Mouse (Mus musculus): Measurements from ENCODE around the gene Alox5ap. TPM values are rescaled to one million over a fixed set of nuclear protein-coding genes. Genes with fewer than 3 reads are reported as not detected.

The Alox5ap gene
- total RNA-seq, 2 experiments from 2014 or later, result 13.2 to 16.8 TPM

DNA sequence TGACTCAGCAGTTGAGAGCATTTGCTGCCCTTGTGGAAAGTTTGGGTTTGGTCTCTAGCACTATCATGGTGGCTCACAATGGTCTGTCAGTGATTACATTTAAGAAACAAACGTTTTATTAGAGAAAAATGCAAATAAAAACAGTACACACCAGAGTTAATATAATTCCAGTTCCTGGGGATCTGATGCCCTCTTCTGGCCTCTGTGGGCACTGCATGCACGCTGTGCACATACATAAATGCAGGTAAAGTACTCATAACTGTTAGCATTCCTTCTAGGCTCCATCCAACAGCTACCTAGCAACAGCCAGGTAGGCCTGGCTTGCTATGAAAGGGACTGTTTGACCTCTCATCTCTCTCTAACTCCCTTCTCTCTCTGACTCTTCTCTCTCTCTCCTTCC, 32.9 kb downstream of the Alox5ap start:
- no peak for DNase-seq

DNA sequence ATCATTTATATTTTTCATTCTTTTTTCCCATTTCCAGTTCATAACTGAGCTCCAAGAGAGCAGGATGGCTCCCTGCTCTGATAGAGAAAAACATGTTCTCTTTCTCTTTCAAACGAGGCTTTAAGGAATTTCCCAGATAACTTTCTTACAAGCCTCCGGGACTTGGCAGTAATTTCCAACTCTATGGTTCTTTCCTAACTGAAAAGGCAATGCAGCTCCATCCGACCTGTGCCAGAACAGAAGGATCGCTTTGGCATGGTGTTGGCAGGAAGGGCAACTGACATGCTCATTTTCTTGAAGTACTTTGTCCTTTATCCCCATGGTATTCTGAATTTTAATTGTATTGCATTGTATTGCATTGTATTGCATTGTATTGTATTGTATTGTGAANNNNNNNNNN, 33.7 kb downstream of the Alox5ap start:
- no peak for DNase-seq
- intact Hi-C loops (cut with DNase I), result no loop called here

More for the DNA sequence above, 32.9 kb downstream of the Alox5ap start:
- intact Hi-C loops (cut with DNase I), result no loop called here

DNA sequence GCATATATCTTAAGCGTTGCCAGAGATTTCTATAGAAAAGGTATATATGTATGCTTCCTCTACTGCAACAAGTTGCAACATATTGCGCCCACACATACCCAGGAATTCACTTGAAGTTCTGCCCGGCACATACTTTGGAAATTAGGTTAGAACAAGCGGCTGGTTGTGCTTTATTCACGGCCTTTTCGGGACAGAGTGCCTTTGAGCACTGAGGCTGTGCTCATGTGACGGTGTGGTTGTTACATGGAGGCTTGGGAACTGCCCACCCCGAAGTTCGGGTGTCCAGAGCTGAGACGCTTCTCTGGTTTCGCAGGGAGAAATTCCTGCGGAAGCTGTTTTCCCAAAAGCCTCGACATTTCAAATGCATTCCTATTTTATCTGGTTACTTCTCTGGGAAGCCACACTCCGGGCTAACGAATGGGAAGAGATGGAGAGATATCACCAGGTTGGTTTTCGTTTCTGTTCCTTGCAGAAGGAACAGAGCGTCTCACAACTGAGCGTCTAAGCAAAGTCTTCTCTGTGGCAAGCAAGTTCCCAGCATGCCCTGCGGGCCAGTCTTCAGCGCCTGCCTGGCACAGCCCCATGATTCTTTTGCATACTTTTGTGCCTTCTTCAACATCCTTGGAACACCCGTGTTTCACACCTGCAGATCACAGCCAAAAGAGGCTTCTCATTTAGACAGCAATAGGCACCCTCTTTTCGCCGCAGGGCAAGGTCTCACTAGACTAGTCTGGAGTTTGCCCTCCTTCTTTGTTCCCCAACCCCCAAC, 48.5 kb downstream of the Alox5ap start:
- DNase-seq, result peak in 1 of 2 experiments; percentile 37
- intact Hi-C loops (cut with DNase I), result no loop called here

DNA sequence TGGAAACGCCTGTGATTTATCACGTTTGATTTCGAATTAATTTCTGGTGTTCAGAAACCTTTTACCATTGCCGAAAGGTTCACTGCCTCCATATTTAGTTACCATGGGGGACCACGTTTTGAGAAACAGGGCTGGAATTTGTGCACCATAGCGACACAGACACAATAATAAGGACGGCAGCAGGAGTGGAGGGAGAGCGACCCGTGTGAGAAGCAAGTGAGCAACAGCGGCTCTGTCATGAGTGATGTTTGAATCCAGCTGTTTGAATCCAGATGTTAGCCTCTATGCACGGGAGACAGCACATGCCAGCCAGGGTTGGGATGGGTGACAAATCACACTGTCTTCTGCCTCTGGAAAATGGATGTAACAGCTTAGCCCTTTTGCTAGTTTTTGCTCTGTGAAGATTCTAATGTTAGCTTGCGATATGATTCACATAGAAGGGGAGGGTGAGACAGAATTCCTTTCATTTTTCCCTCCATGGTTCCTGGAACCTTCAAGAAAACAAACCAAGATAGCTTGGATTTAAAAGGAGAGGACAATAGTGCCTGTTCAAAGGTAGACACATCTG, 50.0 kb downstream of the Alox5ap start:
- no peak for DNase-seq
- intact Hi-C loops (cut with DNase I), result no loop called here

DNA sequence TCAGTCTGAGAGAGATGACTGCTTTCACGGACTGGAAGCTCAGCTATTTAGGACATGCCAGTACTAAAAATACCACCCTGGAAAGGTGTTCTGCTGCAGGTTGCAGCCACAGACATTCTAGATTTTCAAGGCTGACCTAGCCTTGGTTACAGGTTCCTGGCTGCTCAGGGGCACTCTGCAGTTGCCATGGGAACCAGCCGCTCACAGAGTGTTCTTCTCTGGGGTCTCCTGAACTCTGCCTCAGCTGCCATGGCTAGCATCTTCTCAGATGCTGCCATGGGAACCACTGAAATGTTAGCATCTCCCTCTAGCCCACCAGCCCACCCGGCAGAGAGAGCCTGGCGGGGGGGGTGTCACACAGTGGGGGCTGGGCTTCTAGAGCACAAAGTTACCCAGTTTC, 52.4 kb downstream of the Alox5ap start:
- no peak for DNase-seq
- intact Hi-C loops (cut with DNase I), result no loop called here

DNA sequence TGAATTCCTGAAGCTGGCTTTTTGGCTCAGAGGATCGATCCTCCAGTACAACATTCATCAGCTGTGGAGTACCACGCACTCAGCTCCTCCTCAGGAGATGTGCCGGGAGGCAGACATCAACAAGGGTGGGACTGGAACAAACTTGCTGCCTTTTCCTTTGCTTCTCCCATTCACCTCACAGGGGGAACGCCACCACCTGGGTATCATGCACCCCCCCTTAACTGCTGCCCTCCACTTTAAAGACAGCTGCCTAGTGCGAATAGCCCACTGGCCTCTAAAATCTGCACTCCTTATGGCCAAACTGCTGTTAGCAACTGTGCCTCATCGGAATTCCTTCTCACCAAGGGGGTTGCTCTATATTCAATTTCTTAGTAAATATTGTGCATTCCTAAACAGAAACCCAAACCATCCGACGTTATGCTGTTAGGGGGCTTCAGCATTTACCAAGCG, 55.3 kb downstream of the Alox5ap start:
- intact Hi-C loops (cut with DNase I), result no loop called here
- DNase-seq, result no peak

DNA sequence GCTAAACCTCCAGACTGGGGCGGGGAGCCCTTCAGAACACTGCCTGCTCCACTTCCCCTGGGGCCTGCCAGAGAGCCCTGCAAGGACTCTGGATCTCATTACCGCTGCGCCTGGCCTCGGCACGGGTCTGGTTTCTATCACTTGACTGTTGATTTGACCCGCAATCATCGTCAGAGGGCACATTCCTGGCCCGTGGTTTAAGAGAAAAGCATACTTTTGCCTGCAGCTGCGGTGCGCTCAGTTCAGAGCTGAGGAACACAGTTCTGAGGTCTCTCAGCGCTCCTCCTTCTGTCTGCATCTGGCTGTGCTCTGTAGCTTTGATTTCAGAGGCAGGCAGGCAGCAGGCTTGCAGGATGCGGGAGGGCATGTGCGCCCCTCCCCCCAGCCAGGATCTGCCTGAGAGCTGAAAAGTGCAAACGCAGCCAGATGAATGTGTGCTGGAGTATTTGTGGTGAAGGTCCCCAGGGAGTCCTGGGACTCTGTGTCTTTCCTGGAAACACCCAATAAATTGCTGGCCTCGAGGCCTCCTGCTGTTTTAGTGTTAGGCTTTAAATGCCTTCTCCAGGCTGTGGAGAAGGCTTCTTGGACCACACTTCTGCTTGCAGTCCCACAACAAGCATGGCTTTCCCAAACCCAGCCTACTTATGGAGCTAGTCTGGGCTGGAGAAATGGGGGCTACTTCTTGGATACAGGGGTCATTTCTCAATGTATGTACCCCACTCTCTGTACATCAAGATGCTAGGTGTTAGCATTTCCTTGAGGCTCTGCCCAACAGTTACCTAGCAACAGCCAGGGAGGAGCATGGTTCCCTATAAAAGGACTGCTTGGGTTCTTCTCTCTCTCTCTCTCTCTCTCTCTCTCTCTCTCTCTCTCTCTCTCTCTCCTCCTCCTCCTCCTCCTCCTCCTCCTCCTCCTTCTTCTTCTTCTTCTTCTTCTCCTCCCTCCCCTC, 56.2 kb downstream of the Alox5ap start:
- DNase-seq, result peak; percentile 63 to 74
- intact Hi-C loops (cut with DNase I), result no loop called here

DNA sequence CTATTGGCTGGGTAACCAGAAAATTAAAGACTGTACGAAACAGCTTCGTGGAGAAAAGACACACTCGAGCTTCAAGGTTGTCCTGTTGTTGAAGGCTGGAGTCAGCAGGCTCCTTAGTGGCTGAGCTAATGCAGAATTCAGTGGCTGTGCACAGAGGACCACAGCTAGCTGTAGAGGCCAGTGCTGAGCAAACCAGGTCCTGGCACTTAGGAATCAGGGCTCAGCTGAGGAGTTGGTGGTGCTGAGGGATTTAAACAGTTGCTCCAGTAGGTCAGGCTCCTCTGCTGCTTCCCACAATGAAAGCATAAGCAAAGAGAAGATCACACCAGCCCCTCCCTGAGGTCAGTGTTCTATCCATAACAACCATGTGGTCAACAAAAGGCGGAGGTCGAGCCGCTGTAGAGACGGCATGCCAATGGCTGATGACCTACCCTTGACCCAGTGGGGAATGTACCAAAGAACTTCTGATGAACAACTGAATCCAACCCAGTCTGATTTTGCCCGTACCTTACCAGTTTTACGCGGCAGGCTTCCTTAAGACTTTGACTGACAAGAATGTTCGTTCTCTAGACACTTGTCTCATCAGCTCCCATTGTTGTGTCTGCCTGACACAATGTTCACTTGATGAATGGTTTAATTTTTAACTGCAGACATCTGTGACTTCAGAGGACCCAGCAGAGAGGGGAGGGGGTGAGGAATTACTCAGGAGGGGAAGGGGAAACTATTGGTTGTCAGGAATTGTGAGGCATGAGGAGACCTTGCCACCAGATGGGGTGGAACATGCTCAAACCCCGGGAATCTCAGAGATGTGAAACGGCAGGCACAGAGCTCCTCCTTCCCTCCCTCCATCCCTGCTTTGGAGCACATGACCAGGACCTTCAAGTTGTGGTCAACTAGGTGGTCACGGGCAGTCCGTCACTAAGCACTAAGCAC, 57.6 kb downstream of the Alox5ap start:
- DNase-seq, result no peak
- intact Hi-C loops (cut with DNase I), result no loop called here

DNA sequence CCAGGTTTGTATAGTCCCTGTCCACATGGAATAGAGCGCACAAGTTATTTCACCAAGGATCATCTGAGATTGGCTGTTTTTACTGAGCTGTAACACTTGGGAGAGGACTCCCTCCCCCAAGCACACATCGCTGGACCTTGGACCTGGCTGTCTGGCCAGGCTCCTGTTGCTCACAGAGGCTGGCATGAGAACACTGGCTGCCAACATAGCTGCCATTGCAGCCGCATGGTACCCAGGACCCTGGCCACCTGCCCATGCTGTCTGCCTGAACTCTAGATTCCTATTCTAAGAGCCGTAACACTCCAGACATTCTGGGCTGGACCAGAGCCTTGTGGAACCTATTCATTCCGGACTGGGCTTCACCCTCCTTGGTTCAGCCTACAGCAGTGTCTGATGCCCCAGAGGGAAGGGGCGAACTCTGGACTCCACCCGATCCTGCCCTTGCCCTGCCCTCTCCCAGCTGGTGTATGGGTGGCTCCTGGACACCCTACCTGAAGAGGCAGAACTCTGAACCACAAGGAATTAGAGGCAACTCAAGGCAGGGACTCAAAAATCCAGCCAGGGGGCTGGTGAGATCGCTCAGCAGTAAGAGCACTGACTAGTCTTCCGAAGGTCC, 58.5 kb downstream of the Alox5ap start:
- peak; percentile 60 to 68 for DNase-seq
- intact Hi-C loops (cut with DNase I), result no loop called here

DNA sequence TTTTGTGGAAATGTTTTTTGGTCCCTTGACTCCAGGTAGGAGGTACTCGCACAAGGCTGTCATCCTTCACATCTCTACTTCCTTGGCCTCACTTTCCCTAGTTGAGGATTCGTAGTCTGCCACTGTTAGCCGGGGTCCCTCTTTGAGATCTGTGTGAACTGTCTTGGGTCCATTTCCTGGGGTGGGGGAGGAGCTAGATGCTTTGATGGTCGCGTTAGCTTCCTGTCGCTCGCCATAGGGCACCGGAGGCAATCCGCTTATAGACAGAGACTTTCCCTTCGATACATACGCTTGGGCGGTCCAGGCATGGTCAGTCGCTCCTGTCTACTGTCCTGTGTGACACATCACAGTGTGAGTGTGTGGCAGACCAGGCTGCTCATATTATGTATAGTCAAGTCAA, 60.2 kb downstream of the Alox5ap start:
- no peak for DNase-seq
- intact Hi-C loops (cut with DNase I), result no loop called here

DNA sequence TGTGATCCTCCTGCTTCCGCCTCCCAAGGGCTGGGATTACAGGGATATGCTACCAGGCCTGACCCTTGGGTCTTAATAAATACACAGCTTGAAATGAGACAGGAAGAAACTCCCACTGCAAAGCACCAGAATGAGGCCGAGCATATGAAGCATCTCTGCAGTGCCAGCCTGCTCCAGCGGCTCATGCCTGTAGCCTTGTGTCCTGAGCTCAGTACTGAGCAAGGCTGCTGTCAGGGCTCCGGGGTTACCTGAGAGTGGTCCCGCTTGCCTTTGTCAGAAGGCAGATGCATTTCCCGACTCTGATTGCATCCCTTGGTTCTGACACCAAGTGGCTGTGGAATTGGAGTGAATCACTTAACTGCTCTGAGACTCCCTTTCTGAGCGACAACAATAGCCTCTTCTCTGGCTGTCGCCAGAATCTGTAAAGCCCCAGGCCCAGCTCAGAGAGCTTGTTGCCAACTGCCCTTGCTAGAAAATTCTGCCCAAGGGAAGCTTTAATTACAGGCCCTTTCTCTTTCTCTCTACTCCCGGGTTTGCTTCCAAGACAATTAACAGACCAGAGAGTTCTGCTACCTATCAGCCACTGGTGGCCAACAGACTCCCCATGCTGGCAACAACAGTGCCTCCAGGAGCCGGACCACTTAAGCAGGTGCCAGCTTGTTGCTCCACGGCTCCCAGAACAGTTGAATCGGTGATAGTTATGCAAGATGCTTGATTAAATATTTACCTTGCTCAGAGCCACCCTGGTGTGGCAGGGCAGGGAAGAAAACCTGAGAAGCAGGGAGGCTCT, 64.7 kb downstream of the Alox5ap start:
- intact Hi-C loops (cut with DNase I), result no loop called here
- no peak for DNase-seq

DNA sequence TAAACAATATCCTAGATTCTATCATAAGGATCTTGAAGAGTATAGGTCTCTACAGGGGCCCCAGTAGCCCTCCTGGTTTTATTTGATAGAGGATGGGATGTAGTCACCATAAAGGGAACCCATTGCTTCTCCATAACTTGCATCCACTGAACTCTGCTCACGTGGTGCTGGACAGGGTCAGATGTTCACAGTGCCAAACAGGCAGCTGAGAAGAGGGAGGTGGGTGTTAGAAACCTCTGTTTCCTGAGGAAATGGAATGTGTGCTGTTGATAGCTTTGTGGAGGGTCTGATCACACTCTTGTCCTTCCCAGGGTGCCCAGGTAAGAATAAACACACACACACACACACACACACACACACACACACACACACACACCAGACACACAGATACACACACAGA, 66.0 kb downstream of the Alox5ap start:
- intact Hi-C loops (cut with DNase I), result no loop called here
- no peak for DNase-seq

DNA sequence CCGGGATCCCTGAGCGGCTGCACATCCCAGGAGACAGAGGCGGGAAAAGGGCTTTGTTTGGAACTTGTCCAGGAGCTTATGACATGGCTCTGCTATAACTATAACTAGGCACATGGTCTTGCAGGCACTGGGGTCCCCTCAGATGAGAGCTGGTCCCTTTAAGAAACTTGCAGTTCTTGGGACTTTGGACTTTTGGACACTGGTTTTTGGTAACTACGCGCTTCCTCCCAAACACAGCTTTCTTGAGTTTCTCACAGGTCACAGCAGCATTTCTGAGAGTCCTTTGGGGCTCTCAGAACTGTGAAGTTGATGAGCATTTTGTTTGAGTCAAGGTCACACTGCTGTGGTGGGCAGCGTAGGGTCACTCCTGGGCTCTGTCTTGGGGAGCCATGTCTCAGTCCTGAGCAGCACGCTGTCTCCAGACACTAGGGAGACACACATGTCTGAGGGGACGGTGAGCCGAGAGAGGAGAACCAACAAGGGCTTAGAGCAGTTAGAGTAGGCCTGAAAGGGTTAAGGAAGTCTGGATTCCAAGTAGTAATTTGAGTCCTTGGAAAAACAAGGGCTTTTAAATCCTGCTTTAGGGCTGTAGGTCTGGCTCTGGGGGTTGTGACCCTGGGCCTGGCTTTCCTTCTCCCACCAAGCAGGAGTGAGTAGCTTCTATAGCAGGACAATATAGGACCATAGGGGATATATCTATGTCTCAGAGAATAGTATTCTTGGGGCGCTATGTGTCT, 67.0 kb downstream of the Alox5ap start:
- DNase-seq, result no peak
- intact Hi-C loops (cut with DNase I), result no loop called here

DNA sequence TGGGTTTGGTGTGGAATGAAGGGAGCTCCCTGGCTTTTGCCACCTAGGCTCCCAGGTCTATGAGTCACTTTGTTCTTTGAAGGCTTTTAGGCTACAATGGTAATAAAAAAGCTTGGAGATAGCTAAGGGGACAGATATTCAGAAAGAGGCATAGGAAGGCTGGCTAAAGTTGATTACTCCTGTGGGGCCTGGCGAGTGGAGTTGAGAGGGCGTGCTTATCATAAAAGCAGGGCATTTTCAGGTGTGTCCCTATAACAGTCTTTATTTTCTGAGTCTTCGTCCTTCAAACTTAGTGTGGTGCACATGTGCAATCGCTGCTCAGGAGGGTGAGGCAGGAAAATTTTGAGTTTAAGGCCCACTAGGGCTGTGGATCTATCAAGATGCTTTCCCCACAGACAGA, 68.2 kb downstream of the Alox5ap start:
- intact Hi-C loops (cut with DNase I), result no loop called here
- no peak for DNase-seq

DNA sequence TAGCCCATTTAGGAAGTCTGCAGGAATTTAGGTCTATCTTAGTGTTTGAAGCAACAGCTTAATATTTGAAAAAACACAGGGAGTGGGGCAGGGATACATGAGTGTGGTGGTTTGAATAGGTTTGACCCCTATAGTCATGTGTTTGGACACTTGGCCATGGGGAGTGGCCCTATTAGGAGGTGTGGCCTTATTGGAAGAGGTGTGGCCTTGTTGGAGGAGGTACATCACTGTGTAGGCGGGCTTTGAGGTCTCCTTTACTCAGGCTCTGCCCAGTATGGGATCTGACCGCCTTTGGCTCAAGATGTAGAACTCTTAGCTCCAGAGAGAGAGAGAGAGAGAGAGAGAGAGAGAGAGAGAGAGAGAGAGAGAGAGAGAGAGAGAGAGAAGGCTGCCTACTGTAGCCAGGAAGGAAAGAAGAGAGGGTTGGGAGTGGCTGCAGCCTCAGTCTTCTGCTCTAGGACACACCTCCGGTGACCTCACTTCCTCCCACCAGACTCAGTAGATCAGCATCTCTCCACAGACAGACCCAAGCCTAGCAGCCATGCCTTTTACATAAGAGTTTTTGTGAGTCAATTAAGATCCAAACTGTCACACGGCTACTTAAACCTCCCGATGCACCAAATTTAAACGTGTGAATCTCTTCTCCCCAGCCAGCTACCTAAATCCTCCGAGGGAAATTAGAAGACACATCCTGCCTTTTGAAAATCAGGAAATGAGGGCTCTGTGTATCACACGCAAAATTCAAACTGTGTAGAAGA, 69.6 kb downstream of the Alox5ap start:
- no peak for DNase-seq
- intact Hi-C loops (cut with DNase I), result no loop called here

DNA sequence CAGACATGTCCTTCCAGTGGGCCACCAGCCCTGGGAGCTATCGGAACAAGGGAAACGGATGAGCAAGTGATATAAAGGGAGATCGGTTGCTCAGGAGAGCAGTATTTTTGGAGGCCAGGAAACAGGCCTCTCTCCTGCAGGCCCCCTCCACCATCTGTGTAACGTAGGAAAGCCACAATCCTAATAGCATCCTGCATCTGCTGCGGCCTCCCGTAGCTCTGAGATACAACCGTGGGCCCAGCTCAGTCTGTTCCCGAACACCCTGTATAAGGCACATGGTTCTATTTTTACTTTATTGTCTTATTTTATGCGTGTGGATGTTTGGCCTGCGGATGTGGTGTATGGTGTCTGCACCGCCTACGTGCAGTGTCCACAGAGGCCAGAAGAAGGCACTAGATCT, 70.4 kb downstream of the Alox5ap start:
- DNase-seq, result no peak
- intact Hi-C loops (cut with DNase I), result no loop called here

DNA sequence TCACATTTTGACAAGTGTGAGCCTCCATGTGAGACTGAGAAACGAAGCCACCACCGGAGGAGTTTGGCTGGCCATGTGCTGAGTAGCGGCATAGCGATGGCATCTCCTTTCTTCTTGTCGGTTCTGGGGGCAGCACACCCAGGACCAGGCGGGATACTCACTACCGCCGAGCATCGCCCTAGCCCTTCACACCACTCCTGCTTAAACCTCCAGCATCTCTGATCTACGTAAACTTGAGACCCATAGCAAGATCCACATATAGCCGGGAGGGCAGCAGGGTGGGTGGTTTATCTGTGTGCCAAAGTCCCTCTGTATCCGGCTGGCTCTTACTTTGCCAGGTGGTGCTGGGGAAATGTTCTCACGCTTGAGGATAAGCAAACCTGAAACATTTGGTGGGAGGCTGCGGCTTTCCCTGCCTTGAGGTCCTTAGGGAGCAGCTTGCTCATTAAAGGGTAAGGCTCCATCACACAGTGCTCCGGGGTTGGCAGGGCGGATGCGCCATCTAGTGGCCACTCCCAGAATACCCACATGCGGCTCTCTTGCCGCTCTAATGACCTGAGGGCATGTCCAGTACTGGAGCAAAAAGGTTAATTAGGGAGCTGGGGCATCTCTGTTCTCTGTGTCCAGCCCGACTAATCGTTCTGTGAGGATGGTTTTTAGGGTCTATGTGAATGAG, 71.1 kb downstream of the Alox5ap start:
- DNase-seq, result peak; percentile 85 to 88
- intact Hi-C loops (cut with DNase I), result loop anchor here (2.0 kb wide), 1 partner anchor 527 kb away; no protein-coding TSS in a partner anchor
